Mouse (Mus musculus) A20 (cell line): ENCODE results near the gene Lrrk2.
"Not testable (repeated sequence)": the region's sequence is repeated elsewhere in the genome, so short reads cannot be mapped to it uniquely, and the experiment has no call there.

Experiments used
- DNase-seq: peaks from one replicate; pipeline ENCODE4 v3.0.0-alpha.2; 2011; ENCODE audit warnings: low read depth, low spot score

The Lrrk2 gene

GRCm38 (mm10) chr15:91806463-91806862 is 133.5 kb downstream of the Lrrk2 start:
- DNase-seq, result no peak

GRCm38 (mm10) chr15:91835319-91835718 is 162.3 kb downstream of the Lrrk2 start:
- DNase-seq, result no peak

- no peak for DNase-seq
Observed at GRCm38 (mm10) chr15:91837965-91838364, 165.0 kb downstream of the Lrrk2 start, which contains the start of gene Smgc. Gene Smgc, plus strand, starts transcription at chr15:91838265.

DNA sequence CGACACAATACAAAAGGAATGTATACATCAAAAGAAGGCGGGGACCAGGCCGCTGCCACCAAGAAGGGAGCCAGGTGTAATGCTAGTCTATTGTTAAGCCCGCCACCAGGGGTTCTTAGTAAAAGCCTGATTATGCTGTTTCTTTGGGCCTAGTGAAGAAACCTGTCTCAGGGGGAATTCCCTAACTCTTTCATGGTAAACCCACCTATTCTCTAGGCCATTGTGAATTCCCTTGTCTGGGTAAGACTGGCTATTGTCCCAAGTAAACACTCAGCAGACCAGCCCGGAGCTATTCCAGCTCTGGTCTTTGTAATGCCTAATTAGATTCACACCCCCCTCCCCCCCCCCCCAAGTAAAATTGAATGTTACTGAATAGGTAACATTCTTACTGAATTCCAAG is 191.2 kb downstream of the Lrrk2 start:
- not testable (repeated sequence) for DNase-seq
